In the genomic region with DNA sequence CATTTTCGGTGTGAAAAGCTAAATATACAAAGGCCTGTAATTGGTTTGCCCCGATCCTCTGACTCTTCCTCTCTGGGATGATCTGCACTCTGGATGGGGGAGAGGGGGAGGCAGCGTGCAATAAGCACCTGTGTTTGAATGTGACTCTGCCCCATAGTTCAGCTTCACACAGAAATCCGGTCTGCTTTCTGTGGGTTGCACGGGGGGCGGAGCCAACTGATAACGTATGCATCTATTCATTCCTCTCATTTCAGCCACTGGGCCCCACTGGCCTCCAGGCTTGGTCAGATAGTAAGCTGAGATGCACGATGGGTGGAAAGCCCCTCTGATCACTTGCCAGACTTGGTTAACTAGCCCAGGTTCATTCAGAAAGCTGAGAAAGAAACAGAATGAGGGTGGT, we compare ENCODE assay signal across 9 mouse cellular contexts.
DNase-seq lines count a peak whose midpoint lies in the region; ATAC-seq lines count a peak whose summit lies in the region.
"Had no signal": no experiment of that assay in that cellular context is flagged by ENCODE, and none has a peak within 500 bp of the region (broad histone marks: within the 10 kb centered on the region; RNA-seq: fewer than 3 reads in every experiment).

No protein-coding gene starts in this region.

- H3K27me3 ChIP-seq in neural tube, embryonic 11.5 days (ENCODE audit: control insufficient read depth, insufficient read depth, low read length): no peaks in the 10 kb centered on the region
- H3K27me3 ChIP-seq in limb, embryonic 10.5 days (ENCODE audit: low read depth, poor library complexity, severe bottlenecking): peaks cover 14% of the 10 kb centered on the region; the same call in 1 of the 2 replicates
- no peaks in the 10 kb centered on the region for H3K27me3 ChIP-seq in kidney, embryonic 15.5 days

- WGBS in neural tube, embryonic 11.5 days: 43% methylated on average over 8 of the region's 8 CpGs
- WGBS in limb, embryonic 10.5 days: 41% methylated on average over 8 of the region's 8 CpGs
- 32% methylated on average over 8 of the region's 8 CpGs for WGBS in kidney, embryonic 15.5 days

- H3K4me3 ChIP-seq in neural tube, embryonic 11.5 days (ENCODE audit: low read depth, low read length): no peak overlapping the region
- no peak overlapping the region for H3K4me3 ChIP-seq in limb, embryonic 10.5 days
- no peak overlapping the region for H3K4me3 ChIP-seq in kidney, embryonic 15.5 days (replicated peaks)
- H3K4me3 ChIP-seq: erythroblast, embryonic 14.5 days had no signal

- no peaks in the 10 kb centered on the region for H3K36me3 ChIP-seq in neural tube, embryonic 11.5 days (ENCODE audit: control insufficient read depth, insufficient read depth, low read length)
- H3K36me3 ChIP-seq in limb, embryonic 10.5 days: no peaks in the 10 kb centered on the region
- H3K36me3 ChIP-seq in kidney, embryonic 15.5 days: no peaks in the 10 kb centered on the region

- H3K9me3 ChIP-seq in neural tube, embryonic 11.5 days (ENCODE audit: control insufficient read depth, low read length): no peaks in the 10 kb centered on the region
- no peaks in the 10 kb centered on the region for H3K9me3 ChIP-seq in limb, embryonic 10.5 days (replicated peaks)
- no peaks in the 10 kb centered on the region for H3K9me3 ChIP-seq in kidney, embryonic 15.5 days (replicated peaks)

- peaks cover 3% of the 10 kb centered on the region; the same call in 1 of the 2 replicates for H3K4me1 ChIP-seq in neural tube, embryonic 11.5 days (ENCODE audit: control insufficient read depth, insufficient read depth, low read length)
- H3K4me1 ChIP-seq in limb, embryonic 10.5 days: peaks cover 73% of the 10 kb centered on the region
- peaks cover 42% of the 10 kb centered on the region for H3K4me1 ChIP-seq in kidney, embryonic 15.5 days

- H3K4me2 ChIP-seq in neural tube, embryonic 11.5 days (ENCODE audit: low read depth): no peak overlapping the region
- no peak overlapping the region for H3K4me2 ChIP-seq in kidney, embryonic 15.5 days

- ATAC-seq in neural tube, embryonic 11.5 days (ENCODE audit: insufficient read depth, low FRiP score, low TSS enrichment): no peak
- no peak for ATAC-seq in kidney, embryonic 15.5 days (replicated peaks; ENCODE audit: low FRiP score)

- no peak overlapping the region for H3K9ac ChIP-seq in neural tube, embryonic 11.5 days (ENCODE audit: low read length)
- no peak overlapping the region for H3K9ac ChIP-seq in kidney, embryonic 15.5 days

- H3K27ac ChIP-seq in neural tube, embryonic 11.5 days (ENCODE audit: low read depth, low read length): no peak overlapping the region
- H3K27ac ChIP-seq in limb, embryonic 10.5 days: peak overlapping the region; percentile 63; the same call in 1 of the 2 replicates
- no peak overlapping the region for H3K27ac ChIP-seq in kidney, embryonic 15.5 days

- peak; percentile 34 for DNase-seq in neural tube, embryonic 11.5 days (ENCODE audit: low spot score)
- DNase-seq in neural tube, embryonic 10.5 days (ENCODE audit: extremely low spot score, low spot score): no peak
- peak; percentile 70 for DNase-seq in embryo, embryonic 11 days
- DNase-seq in limb, embryonic 10.5 days (ENCODE audit: low spot score): no peak
- peak; percentile 84 for DNase-seq in thymus, postnatal 4 days
- no peak for DNase-seq in kidney, adult 9 months
- DNase-seq: kidney, adult 8-10 months had no signal

Comparison
In these comparisons a context has a peak if more than half of its experiments do, and no peak if none do; other contexts are left out.
1. DNase-seq: peak in neural tube, embryonic 11.5 days (single experiment), embryo, embryonic 11 days (single experiment) and thymus, postnatal 4 days (single experiment); none in neural tube, embryonic 10.5 days (single experiment), limb, embryonic 10.5 days (single experiment) and kidney, adult 9 months (single experiment).